Mouse (Mus musculus): ENCODE results near the gene Cobl. TPM values are rescaled to one million over a fixed set of nuclear protein-coding genes. Genes with fewer than 3 reads are reported as not detected.

The Cobl gene
- total and polyA plus RNA-seq, 2 experiments from 2014 or later = 11.5 to 17.4 TPM

GRCm38 (mm10) chr11:12290911-12291653 is 173.7 kb downstream of the Cobl start:
- H3K27me3 ChIP-seq (ENCODE audit: insufficient read depth, low read length) = no peaks in the 10 kb centered on the region
- H3K4me2 ChIP-seq (ENCODE audit: low read depth) = no peak overlapping the region
- no peak overlapping the region for H3K9ac ChIP-seq
- DNase-seq (peak; percentile 91), ATAC-seq (peak; percentile 88)
- no peaks in the 10 kb centered on the region for H3K4me1 ChIP-seq (ENCODE audit: insufficient read depth)
- H3K4me3 ChIP-seq (ENCODE audit: low read depth, low read length) = no peak overlapping the region
- H3K9me3 ChIP-seq (ENCODE audit: low read length) = no peaks in the 10 kb centered on the region
- H3K36me3 ChIP-seq (ENCODE audit: insufficient read depth) = no peaks in the 10 kb centered on the region
- TF ChIP-seq CTCF (IDR thresholded peaks at IDR 0.05; ENCODE audit: low read depth) = peak; percentile 83
- no peak overlapping the region for H3K27ac ChIP-seq (ENCODE audit: low read depth, low read length)
- 31% methylated on average over 7 of the region's 7 CpGs for WGBS

DNA sequence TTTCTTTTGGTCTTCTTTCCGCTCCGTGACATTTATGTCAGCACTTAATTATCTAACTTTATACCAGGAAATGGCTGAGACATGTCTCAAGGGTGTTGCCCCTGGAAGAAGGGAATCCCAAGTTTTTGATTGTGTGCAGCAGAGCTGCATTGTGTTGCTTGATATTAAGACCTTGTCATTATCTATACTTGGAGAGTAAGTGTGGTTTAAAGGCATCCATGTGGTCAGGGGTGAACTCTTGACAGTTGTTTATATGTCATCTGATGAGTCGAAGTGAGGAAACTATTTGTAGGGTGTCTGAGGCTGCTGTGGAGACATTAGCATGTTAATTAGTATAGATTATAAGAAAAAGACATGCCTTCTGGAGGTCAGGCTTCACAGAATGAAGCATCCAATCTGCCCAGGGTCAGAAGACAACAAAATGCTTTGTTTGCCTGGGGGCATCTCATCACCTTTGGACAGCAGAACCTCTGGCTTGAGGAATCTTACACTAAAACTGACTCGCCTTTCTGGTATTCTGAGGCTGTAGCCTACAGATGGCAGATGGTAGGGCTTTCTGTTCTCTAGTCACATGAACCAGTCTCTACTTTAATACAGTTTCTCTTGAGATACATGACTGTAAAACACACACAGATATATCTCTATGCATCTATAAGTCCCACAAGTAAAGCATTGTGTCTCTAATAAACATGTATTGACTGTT is 179.3 kb downstream of the Cobl start:
- ATAC-seq = no peak

DNA sequence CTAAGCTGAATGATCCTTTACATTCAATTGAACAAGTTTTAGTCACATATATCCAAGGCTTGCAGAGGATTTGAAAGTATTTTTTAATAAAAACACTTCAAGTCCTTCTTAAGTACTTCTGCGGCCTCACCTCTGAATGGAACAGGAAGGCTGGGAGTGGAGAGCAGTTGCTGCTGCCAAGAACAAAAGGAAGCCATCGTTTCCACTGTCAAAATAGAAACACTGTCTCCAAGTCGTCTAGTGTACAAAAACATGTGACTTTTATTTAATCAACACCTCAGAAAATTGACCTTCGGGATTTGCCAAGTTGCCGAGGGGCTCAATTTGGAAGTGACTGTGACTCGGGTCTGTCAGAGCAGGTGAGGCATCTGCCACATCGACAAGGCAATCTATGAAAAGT is 184.0 kb downstream of the Cobl start:
- no peaks in the 10 kb centered on the region for H3K4me1 ChIP-seq (ENCODE audit: insufficient read depth)
- DNase-seq = no peak
- H3K27me3 ChIP-seq (ENCODE audit: insufficient read depth, low read length) = no peaks in the 10 kb centered on the region
- H3K36me3 ChIP-seq (ENCODE audit: insufficient read depth) = no peaks in the 10 kb centered on the region
- no peak for TF ChIP-seq CTCF (IDR thresholded peaks at IDR 0.05; ENCODE audit: low read depth)
- WGBS = 59% methylated on average over 7 of the region's 7 CpGs
- no peaks in the 10 kb centered on the region for H3K9me3 ChIP-seq (ENCODE audit: low read length)
- H3K4me3 ChIP-seq (ENCODE audit: low read depth, low read length) = no peak overlapping the region
- no peak overlapping the region for H3K4me2 ChIP-seq (ENCODE audit: low read depth)
- no peak overlapping the region for H3K9ac ChIP-seq
- ATAC-seq = no peak
- H3K27ac ChIP-seq (ENCODE audit: low read depth, low read length) = no peak overlapping the region

More for the DNA sequence above, 179.3 kb downstream of the Cobl start:
- 92% methylated on average over 4 of the region's 4 CpGs for WGBS
- Histone ChIP-seq H3K4me2 (ENCODE audit: low read depth) (no peak overlapping the region), H3K27me3 (ENCODE audit: insufficient read depth, low read length) (no peaks in the 10 kb centered on the region), H3K9ac (no peak overlapping the region), H3K36me3 (ENCODE audit: insufficient read depth) (no peaks in the 10 kb centered on the region), H3K4me3 (ENCODE audit: low read depth, low read length) (no peak overlapping the region), H3K9me3 (ENCODE audit: low read length) (no peaks in the 10 kb centered on the region), H3K27ac (ENCODE audit: low read depth, low read length) (no peak overlapping the region), H3K4me1 (ENCODE audit: insufficient read depth) (no peaks in the 10 kb centered on the region)
- no peak for DNase-seq
- no peak for TF ChIP-seq CTCF (IDR thresholded peaks at IDR 0.05; ENCODE audit: low read depth)

GRCm38 (mm10) chr11:12274276-12274675 is 190.5 kb downstream of the Cobl start:
- no peak for ATAC-seq
- no peak for DNase-seq
- Histone ChIP-seq H3K9ac (no peak overlapping the region), H3K4me2 (ENCODE audit: low read depth) (no peak overlapping the region), H3K36me3 (ENCODE audit: insufficient read depth) (no peaks in the 10 kb centered on the region), H3K4me3 (ENCODE audit: low read depth, low read length) (no peak overlapping the region), H3K4me1 (ENCODE audit: insufficient read depth) (no peaks in the 10 kb centered on the region), H3K27me3 (ENCODE audit: insufficient read depth, low read length) (no peaks in the 10 kb centered on the region), H3K9me3 (ENCODE audit: low read length) (no peaks in the 10 kb centered on the region), H3K27ac (ENCODE audit: low read depth, low read length) (no peak overlapping the region)
- no peak for TF ChIP-seq CTCF (IDR thresholded peaks at IDR 0.05; ENCODE audit: low read depth)
- 68% methylated on average over 2 of the region's 2 CpGs for WGBS

DNA sequence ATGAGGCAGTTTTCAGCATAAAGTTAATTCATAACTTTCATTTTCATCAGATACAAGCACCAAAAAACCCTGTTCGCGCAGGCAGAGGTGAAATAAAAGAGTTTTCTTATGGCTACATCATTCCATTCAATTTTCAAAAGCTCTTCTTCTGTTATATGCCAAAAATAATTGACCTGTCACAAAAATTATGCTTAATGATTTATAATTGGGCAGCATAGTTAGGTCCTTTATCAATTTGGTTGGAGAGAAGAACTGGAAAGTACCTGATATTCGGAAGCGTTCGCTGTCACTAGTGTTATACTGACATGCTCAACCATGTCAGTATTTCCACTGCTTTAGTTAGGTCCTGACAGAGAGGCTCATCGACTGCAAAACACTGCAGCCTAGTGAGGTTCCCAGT is 191.0 kb downstream of the Cobl start:
- no peak overlapping the region for H3K9ac ChIP-seq
- DNase-seq = no peak

DNA sequence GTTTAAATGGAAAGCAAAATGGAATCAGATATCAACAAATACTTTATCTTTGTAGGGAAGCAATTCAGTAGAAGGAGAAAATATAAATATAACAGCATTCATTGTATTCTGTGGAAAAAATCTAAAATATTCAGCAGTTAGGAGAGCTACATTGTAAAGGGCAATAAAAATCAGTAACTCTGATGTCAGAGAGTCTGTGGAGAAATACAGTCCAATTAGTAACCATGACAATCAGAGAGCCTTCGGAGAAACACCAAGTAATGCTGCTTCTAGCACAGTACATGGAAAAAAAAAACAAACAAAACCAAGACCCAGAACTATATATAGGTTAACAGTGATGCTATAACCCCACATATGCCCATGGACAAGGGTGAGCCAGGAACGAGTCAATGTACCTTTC is 206.3 kb downstream of the Cobl start:
- Histone ChIP-seq H3K9me3 (ENCODE audit: low read length) (no peaks in the 10 kb centered on the region), H3K4me3 (ENCODE audit: low read depth, low read length) (no peak overlapping the region), H3K36me3 (ENCODE audit: insufficient read depth) (no peaks in the 10 kb centered on the region; the same call in 1 of the 2 replicates), H3K4me2 (ENCODE audit: low read depth) (no peak overlapping the region), H3K4me1 (ENCODE audit: insufficient read depth) (no peaks in the 10 kb centered on the region), H3K9ac (no peak overlapping the region), H3K27ac (ENCODE audit: low read depth, low read length) (no peak overlapping the region), H3K27me3 (ENCODE audit: insufficient read depth, low read length) (no peaks in the 10 kb centered on the region)
- peak; percentile 55; the same call in 1 of the 2 replicates for ATAC-seq
- no peak for TF ChIP-seq CTCF (IDR thresholded peaks at IDR 0.05; ENCODE audit: low read depth)
- WGBS = 45% methylated on average over 2 of the region's 2 CpGs
- DNase-seq = no peak

More for the DNA sequence above, 191.0 kb downstream of the Cobl start:
- H3K27me3 ChIP-seq (ENCODE audit: insufficient read depth, low read length) = no peaks in the 10 kb centered on the region
- no peak overlapping the region for H3K4me2 ChIP-seq (ENCODE audit: low read depth)
- H3K4me1 ChIP-seq (ENCODE audit: insufficient read depth) = no peaks in the 10 kb centered on the region
- H3K4me3 ChIP-seq (ENCODE audit: low read depth, low read length) = no peak overlapping the region
- H3K36me3 ChIP-seq (ENCODE audit: insufficient read depth) = no peaks in the 10 kb centered on the region
- no peaks in the 10 kb centered on the region for H3K9me3 ChIP-seq (ENCODE audit: low read length)
- 85% methylated on average over 6 of the region's 6 CpGs for WGBS
- no peak for TF ChIP-seq CTCF (IDR thresholded peaks at IDR 0.05; ENCODE audit: low read depth)
- peak; percentile 23; the same call in 1 of the 2 replicates for ATAC-seq
- no peak overlapping the region for H3K27ac ChIP-seq (ENCODE audit: low read depth, low read length)
